Mouse (Mus musculus) telencephalon, adult 2 months (tissue): ENCODE measurements around the gene Ltbr.

Experiments
- DNase-seq: peaks from one replicate; pipeline ENCODE4 v3.0.0-alpha.2; 2011; ENCODE audit warnings: low read depth, low spot score

Gene Ltbr

GRCm38 (mm10) chr6:125313546-125314230 is at the start of gene Ltbr:
Ltbr (minus strand) TSS chr6:125313885.
- no peak for DNase-seq

GRCm38 (mm10) chr6:125363021-125363420 is 49.3 kb upstream of the Ltbr start:
- no peak for DNase-seq

GRCm38 (mm10) chr6:125361467-125362291 is 48.0 kb upstream of the Ltbr start:
- DNase-seq: peak; percentile 18

- DNase-seq: no peak
These were observed 47.2 kb upstream of the Ltbr start for GRCm38 (mm10) chr6:125360846-125361245.

- DNase-seq: no peak
These were observed 46.3 kb upstream of the Ltbr start for GRCm38 (mm10) chr6:125359999-125360398.

GRCm38 (mm10) chr6:125357334-125357733 is 43.6 kb upstream of the Ltbr start:
- DNase-seq: peak; percentile 16

GRCm38 (mm10) chr6:125356264-125356663 is 42.6 kb upstream of the Ltbr start:
- no peak for DNase-seq

- DNase-seq: no peak
These were observed 41.6 kb upstream of the Ltbr start for GRCm38 (mm10) chr6:125355197-125355741.

- peak; percentile 17 for DNase-seq
These were observed 40.9 kb upstream of the Ltbr start for GRCm38 (mm10) chr6:125354352-125355151.

- no peak for DNase-seq
These were observed 40.0 kb upstream of the Ltbr start for GRCm38 (mm10) chr6:125353655-125354054.

GRCm38 (mm10) chr6:125353221-125353620 is 39.5 kb upstream of the Ltbr start:
- no peak for DNase-seq

GRCm38 (mm10) chr6:125352811-125353210 is 39.1 kb upstream of the Ltbr start:
- no peak for DNase-seq

- DNase-seq: no peak
These were observed 38.3 kb upstream of the Ltbr start for GRCm38 (mm10) chr6:125352046-125352384.

GRCm38 (mm10) chr6:125351368-125352045 is 37.8 kb upstream of the Ltbr start:
- no peak for DNase-seq

GRCm38 (mm10) chr6:125350995-125351324 is 37.3 kb upstream of the Ltbr start:
- DNase-seq: no peak

- DNase-seq: no peak
These were observed 36.7 kb upstream of the Ltbr start for GRCm38 (mm10) chr6:125350231-125350994.

- peak; percentile 10 for DNase-seq
These were observed 36.0 kb upstream of the Ltbr start for GRCm38 (mm10) chr6:125349575-125350230.

- DNase-seq: no peak
These were observed 35.3 kb upstream of the Ltbr start, which contains the start of gene Tnfrsf1a for GRCm38 (mm10) chr6:125348721-125349574. Tnfrsf1a (plus strand) TSS chr6:125349362.

GRCm38 (mm10) chr6:125346029-125346428 is 32.3 kb upstream of the Ltbr start:
- DNase-seq: no peak
